Mouse (Mus musculus) heart, postnatal 4 days (tissue): Measurements from ENCODE around the gene Fgfr2. TPM values are rescaled to one million over a fixed set of nuclear protein-coding genes. Genes with fewer than 3 reads are reported as not detected.
A peak's percentile ranks its signal among the peaks of the same experiment; 100 is the strongest.
"Not testable (repeated sequence)": the region's sequence is repeated elsewhere in the genome, so short reads cannot be mapped to it uniquely, and the experiment has no call there.

Source experiments
- DNase-seq: peaks from one replicate; pipeline ENCODE4 v3.0.0; 2021
- total RNA-seq, 2 experiments: library from RNA; stranded (reverse); gene quantifications; 2 replicates each; pipeline ENCODE4 v1.2.3; 2021

Fgfr2 gene
- total RNA-seq, 2 experiments from 2014 or later, result 10.2 to 10.6 TPM

- DNase-seq, result peak; percentile 68
Measured at GRCm38 (mm10) chr7:131068191-131068590, 2055.0 kb downstream of the Fgfr2 start.

GRCm38 (mm10) chr7:131062541-131062940 lies 2060.6 kb downstream of the Fgfr2 start:
- no peak for DNase-seq

GRCm38 (mm10) chr7:131059808-131060207 lies 2063.3 kb downstream of the Fgfr2 start:
- peak; percentile 48 for DNase-seq

- not testable (repeated sequence) for DNase-seq
Measured at GRCm38 (mm10) chr7:131057918-131058317, 2065.2 kb downstream of the Fgfr2 start.

GRCm38 (mm10) chr7:131054808-131055370 lies 2068.3 kb downstream of the Fgfr2 start:
- DNase-seq, result no peak

- not testable (repeated sequence) for DNase-seq
Measured at GRCm38 (mm10) chr7:131049829-131050228, 2073.3 kb downstream of the Fgfr2 start.

- peak; percentile 20 for DNase-seq
Measured at GRCm38 (mm10) chr7:131045258-131045835, 2077.8 kb downstream of the Fgfr2 start.

- peak; percentile 15 for DNase-seq
Measured at GRCm38 (mm10) chr7:131042657-131043056, 2080.5 kb downstream of the Fgfr2 start.

- DNase-seq, result not testable (repeated sequence)
Measured at GRCm38 (mm10) chr7:131040760-131041159, 2082.4 kb downstream of the Fgfr2 start.

- DNase-seq, result no peak
Measured at GRCm38 (mm10) chr7:131037083-131037482, 2086.1 kb downstream of the Fgfr2 start.

- DNase-seq, result no peak
Measured at GRCm38 (mm10) chr7:131036396-131036795, 2086.8 kb downstream of the Fgfr2 start.

GRCm38 (mm10) chr7:131031755-131032154 lies 2091.4 kb downstream of the Fgfr2 start, which contains the start of gene Dmbt1:
Gene Dmbt1 (plus strand): TSS chr7:131032053.
- no peak for DNase-seq

GRCm38 (mm10) chr7:131027557-131027956 lies 2095.6 kb downstream of the Fgfr2 start:
- DNase-seq, result no peak

GRCm38 (mm10) chr7:131024807-131025206 lies 2098.3 kb downstream of the Fgfr2 start:
- no peak for DNase-seq

GRCm38 (mm10) chr7:131019181-131019580 lies 2104.0 kb downstream of the Fgfr2 start:
- no peak for DNase-seq

- DNase-seq, result no peak
Measured at GRCm38 (mm10) chr7:131011901-131012300, 2111.2 kb downstream of the Fgfr2 start.

GRCm38 (mm10) chr7:131009178-131009577 lies 2114.0 kb downstream of the Fgfr2 start:
- no peak for DNase-seq

GRCm38 (mm10) chr7:131007221-131007620 lies 2115.9 kb downstream of the Fgfr2 start:
- DNase-seq, result no peak

- no peak for DNase-seq
Measured at GRCm38 (mm10) chr7:131004071-131004470, 2119.1 kb downstream of the Fgfr2 start.

- no peak for DNase-seq
Measured at GRCm38 (mm10) chr7:131001976-131002726, 2121.0 kb downstream of the Fgfr2 start.

GRCm38 (mm10) chr7:130993907-130994306 lies 2129.2 kb downstream of the Fgfr2 start:
- no peak for DNase-seq

- no peak for DNase-seq
Measured at GRCm38 (mm10) chr7:130991174-130991789, 2131.9 kb downstream of the Fgfr2 start.

- no peak for DNase-seq
Measured at GRCm38 (mm10) chr7:130989371-130989770, 2133.8 kb downstream of the Fgfr2 start.
